Mouse (Mus musculus): ENCODE results near the gene Efcab7. TPM values are rescaled to one million over a fixed set of nuclear protein-coding genes. Genes with fewer than 3 reads are reported as not detected.

The Efcab7 gene
- polyA plus RNA-seq, 1 experiment: 18.3 TPM

DNA sequence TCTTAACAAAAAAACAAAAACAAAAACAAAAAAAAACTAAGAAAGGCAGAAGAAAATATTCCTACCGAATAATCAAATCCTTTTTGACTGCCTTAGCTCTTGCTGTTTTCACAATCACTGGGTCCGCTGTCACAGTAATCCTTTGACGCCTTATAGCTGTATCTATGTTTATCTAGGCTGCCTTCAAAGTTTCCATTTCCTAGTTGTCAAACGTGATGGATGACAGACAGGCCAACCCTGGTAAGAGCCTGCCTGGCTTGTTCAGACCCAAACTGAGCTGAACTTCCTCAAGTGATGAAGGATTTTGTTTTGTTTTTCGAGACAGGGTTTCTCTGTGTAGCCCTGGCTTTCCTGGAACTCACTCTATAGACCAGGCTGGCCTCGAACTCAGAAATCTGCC lies 99.5 kb downstream of the Efcab7 start:
- H3K4me1 ChIP-seq (ENCODE audit: control insufficient read depth, insufficient read depth, low read length): no peaks in the 10 kb centered on the region
- TF ChIP-seq CTCF (IDR thresholded peaks at IDR 0.05; ENCODE audit: borderline replicate concordance, insufficient read depth, low read length) (no peak), POLR2A (IDR thresholded peaks at IDR 0.05; ENCODE audit: low read depth, low read length) (no peak)
- no peak overlapping the region for H3K4me3 ChIP-seq (ENCODE audit: insufficient read depth, low read length)
- no peak overlapping the region for H3K27ac ChIP-seq (ENCODE audit: insufficient read depth, low read length)

DNA sequence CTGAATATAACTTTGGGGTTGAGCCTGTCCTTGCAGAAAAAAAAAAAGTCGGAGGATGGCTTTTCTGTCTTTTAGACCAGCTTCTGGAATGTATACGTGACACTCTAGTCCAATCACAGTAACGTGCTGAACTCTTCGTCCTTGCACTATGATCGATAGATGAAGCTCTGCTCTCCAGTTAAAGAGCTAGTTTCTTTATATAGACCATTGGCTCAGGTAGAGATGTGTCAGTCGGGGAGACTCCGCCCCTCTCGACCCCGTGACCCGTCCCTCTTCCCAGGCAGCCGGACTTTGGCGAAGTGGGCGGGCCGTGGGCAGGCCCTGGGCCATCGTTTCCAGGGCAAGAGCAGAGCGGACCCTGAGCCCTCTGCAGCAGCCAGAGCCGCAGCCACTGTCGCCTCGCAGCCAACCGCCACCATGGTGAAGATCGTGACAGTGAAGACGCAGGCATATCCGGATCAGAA lies 100.2 kb downstream of the Efcab7 start, which contains the start of gene Pgm1:
Gene Pgm1 (plus strand): TSS at position 266 of the 464 bp plus-strand sequence.
- TF ChIP-seq CTCF (IDR thresholded peaks at IDR 0.05; ENCODE audit: borderline replicate concordance, insufficient read depth, low read length) (no peak), POLR2A (IDR thresholded peaks at IDR 0.05; ENCODE audit: low read depth, low read length) (peak; percentile 84)

DNA sequence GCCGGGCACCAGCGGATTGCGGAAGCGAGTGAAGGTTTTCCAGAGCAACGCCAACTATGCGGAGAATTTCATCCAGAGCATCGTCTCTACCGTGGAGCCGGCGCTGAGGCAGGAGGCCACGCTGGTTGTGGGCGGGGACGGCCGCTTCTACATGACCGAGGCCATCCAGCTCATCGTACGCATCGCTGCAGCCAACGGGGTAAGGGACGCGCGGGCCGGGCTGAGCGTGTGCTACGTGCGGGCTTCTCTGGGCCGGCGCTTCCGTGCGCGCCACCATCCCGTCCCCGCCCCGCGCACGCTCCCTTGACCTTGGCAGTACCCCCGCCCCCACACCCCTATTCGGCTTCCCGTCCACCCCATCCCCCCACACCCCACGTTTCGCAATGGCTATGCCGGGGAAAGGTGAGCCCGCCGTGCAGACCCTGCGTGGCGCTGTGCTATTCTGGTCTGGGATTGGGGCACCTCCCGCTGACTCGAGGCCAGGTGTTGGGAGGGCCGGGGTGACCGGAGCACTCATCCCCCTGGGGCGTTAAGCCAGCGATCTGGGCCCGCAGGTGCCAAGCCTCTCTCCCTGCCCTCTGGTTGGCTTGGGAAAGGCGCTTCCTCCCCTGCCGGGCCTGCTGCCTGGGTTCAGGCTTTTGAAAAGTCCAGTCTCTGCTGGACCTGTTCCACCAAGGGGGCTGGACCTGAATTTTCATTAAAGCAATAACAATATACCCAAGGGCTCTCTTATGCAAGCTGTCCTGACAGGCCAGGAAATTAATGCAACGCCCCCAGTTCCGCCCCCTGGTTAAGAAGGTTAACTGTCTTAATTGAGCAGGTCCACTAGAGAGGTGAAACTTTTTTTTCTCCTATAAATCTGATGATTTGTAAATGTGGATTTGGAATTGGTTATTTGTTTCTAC lies 100.9 kb downstream of the Efcab7 start, which contains the start of gene Itgb3bp:
Gene Itgb3bp (minus strand): TSS at position 201 of the 905 bp plus-strand sequence.
- TF ChIP-seq CTCF (IDR thresholded peaks at IDR 0.05; ENCODE audit: borderline replicate concordance, insufficient read depth, low read length) (no peak), POLR2A (IDR thresholded peaks at IDR 0.05; ENCODE audit: low read depth, low read length) (peak; percentile 38; the same call in 1 of the 2 replicates)
- Histone ChIP-seq H3K4me1 (ENCODE audit: control insufficient read depth, insufficient read depth, low read length) (no peaks in the 10 kb centered on the region), H3K4me3 (ENCODE audit: insufficient read depth, low read length) (peak within 1 kb of the TSS; percentile 67), H3K27ac (ENCODE audit: insufficient read depth, low read length) (peak within 1 kb of the TSS; percentile 69)

More for the DNA sequence above, 100.2 kb downstream of the Efcab7 start, which contains the start of gene Pgm1:
- Histone ChIP-seq H3K4me1 (ENCODE audit: control insufficient read depth, insufficient read depth, low read length) (no peaks in the 10 kb centered on the region), H3K4me3 (ENCODE audit: insufficient read depth, low read length) (peak within 1 kb of the TSS; percentile 67), H3K27ac (ENCODE audit: insufficient read depth, low read length) (peak within 1 kb of the TSS; percentile 69)

DNA sequence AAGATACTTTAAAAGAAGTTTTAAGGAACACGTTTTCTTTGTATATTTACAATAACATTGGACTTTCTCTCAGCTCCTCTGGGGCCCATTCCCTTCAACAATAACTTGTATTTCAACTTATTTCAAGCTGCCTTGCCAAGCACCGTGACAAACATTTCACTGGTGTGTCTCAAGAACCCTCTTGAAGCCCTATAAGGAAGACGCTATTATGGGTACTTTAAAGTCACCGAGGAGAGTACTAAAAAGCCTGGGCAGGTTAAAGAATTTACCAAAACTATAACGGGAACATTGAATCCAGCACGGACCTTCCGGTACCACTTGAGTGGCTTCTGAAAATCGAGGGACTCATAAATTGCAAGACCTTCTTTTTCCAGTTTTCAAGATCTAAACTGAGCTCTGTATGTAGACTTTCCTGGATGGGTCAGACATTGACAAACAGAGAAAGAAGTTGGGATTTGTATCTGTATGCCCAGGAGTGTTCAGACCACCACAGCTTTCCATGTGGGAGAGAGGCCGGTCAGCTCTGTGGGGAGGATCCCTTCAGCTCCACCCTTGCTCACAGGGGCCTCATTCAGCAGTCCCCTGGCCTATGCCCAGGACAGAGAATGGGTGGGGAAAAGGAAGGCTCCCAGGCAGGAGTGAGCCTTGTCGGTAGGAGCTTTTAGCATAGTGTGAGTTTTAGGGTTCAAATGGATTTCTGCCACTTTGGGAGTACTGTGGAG lies 101.7 kb downstream of the Efcab7 start:
- Histone ChIP-seq H3K4me3 (ENCODE audit: insufficient read depth, low read length) (peak overlapping the region; percentile 67), H3K4me1 (ENCODE audit: control insufficient read depth, insufficient read depth, low read length) (no peaks in the 10 kb centered on the region), H3K27ac (ENCODE audit: insufficient read depth, low read length) (no peak overlapping the region)
- TF ChIP-seq CTCF (IDR thresholded peaks at IDR 0.05; ENCODE audit: borderline replicate concordance, insufficient read depth, low read length) (no peak), POLR2A (IDR thresholded peaks at IDR 0.05; ENCODE audit: low read depth, low read length) (no peak)

DNA sequence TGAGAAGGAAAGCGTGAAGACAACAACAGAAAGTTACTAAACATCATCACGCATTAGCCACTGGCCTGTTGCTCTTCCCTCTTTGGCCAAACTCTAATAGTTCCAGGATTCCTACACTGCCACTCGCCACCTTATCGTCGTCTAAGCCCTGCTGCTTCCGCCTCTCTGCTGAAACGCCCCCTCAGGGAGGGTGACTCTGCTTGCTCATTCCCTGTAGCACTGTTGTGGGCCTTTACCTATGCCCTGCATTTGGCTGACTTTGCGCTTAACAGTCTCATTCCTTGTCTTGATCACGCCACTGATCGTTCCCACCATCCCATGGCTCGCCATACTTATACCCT lies 102.2 kb downstream of the Efcab7 start:
- H3K27ac ChIP-seq (ENCODE audit: insufficient read depth, low read length): no peak overlapping the region
- no peak for TF ChIP-seq CTCF (IDR thresholded peaks at IDR 0.05; ENCODE audit: borderline replicate concordance, insufficient read depth, low read length)
- no peak for TF ChIP-seq POLR2A (IDR thresholded peaks at IDR 0.05; ENCODE audit: low read depth, low read length)
- no peaks in the 10 kb centered on the region for H3K4me1 ChIP-seq (ENCODE audit: control insufficient read depth, insufficient read depth, low read length)
- peak overlapping the region; percentile 67; the same call in 1 of the 2 replicates for H3K4me3 ChIP-seq (ENCODE audit: insufficient read depth, low read length)

DNA sequence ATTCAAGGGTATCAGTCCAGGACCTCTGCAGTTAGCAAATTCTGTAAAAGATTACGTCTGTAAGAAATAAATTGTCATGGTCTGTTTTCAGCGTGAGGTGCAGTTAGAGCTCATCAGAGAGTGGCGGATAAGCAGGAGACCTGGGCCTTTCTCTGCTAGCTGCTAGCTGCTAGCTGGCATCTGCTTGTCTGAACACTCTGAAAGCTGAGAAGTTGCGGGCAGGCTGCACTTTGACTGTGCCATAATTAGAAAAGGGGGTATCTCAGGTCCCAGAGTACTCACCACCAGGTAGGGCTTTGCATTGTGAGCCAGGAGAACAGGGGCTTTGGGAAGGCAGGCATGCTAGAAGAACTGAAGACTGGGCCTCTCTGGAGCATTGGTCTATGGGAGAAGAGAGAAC lies 102.8 kb downstream of the Efcab7 start:
- TF ChIP-seq POLR2A (IDR thresholded peaks at IDR 0.05; ENCODE audit: low read depth, low read length): no peak
- TF ChIP-seq CTCF (IDR thresholded peaks at IDR 0.05; ENCODE audit: borderline replicate concordance, insufficient read depth, low read length): no peak
- no peaks in the 10 kb centered on the region for H3K4me1 ChIP-seq (ENCODE audit: control insufficient read depth, insufficient read depth, low read length)

DNA sequence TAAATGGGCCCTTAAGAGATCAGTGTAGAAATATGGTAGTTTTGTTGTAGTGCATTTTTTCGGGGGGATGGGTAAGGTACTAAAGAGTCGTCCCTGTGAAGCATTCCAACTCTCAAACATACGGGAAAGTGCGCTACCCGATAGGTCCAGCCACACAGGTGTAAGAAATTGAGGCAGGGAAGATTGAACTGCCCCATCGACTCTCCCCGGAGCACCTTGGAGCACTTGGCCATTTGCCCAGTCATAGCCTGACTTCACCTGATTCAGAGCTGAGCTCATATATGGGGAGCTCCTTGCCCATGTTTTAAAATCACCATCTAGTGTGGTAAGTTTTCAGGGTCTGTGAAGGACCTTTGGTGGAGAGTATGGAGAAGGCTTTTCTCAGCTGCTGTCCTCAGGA lies 105.9 kb downstream of the Efcab7 start:
- no peak overlapping the region for H3K4me3 ChIP-seq (ENCODE audit: insufficient read depth, low read length)
- TF ChIP-seq CTCF (IDR thresholded peaks at IDR 0.05; ENCODE audit: borderline replicate concordance, insufficient read depth, low read length) (no peak), POLR2A (IDR thresholded peaks at IDR 0.05; ENCODE audit: low read depth, low read length) (no peak)
- H3K4me1 ChIP-seq (ENCODE audit: control insufficient read depth, insufficient read depth, low read length): no peaks in the 10 kb centered on the region
- H3K27ac ChIP-seq (ENCODE audit: insufficient read depth, low read length): no peak overlapping the region

More for the DNA sequence above, 102.8 kb downstream of the Efcab7 start:
- Histone ChIP-seq H3K27ac (ENCODE audit: insufficient read depth, low read length) (no peak overlapping the region), H3K4me3 (ENCODE audit: insufficient read depth, low read length) (no peak overlapping the region)

DNA sequence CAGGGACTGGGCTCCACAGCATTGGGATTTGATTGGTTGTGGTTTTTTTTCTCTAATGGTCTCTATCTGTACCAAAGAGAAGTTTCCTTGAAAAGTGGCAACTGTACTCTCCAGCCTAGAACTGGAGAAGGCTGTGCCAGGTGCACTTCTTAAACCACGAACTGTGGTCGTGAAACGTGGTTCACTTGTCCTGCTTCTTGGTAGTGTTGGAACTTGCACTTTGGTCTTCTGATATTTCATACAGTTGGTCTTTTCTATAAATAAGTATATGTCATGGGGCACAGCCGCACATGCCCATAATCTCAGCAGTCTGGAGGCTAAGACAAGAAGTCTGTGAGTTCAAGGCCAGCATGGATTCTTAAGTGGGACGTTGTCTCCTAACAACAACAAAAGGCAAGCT lies 107.3 kb downstream of the Efcab7 start:
- TF ChIP-seq CTCF (IDR thresholded peaks at IDR 0.05; ENCODE audit: borderline replicate concordance, insufficient read depth, low read length): no peak
- no peak for TF ChIP-seq POLR2A (IDR thresholded peaks at IDR 0.05; ENCODE audit: low read depth, low read length)
- Histone ChIP-seq H3K4me3 (ENCODE audit: insufficient read depth, low read length) (no peak overlapping the region), H3K4me1 (ENCODE audit: control insufficient read depth, insufficient read depth, low read length) (no peaks in the 10 kb centered on the region), H3K27ac (ENCODE audit: insufficient read depth, low read length) (no peak overlapping the region)

DNA sequence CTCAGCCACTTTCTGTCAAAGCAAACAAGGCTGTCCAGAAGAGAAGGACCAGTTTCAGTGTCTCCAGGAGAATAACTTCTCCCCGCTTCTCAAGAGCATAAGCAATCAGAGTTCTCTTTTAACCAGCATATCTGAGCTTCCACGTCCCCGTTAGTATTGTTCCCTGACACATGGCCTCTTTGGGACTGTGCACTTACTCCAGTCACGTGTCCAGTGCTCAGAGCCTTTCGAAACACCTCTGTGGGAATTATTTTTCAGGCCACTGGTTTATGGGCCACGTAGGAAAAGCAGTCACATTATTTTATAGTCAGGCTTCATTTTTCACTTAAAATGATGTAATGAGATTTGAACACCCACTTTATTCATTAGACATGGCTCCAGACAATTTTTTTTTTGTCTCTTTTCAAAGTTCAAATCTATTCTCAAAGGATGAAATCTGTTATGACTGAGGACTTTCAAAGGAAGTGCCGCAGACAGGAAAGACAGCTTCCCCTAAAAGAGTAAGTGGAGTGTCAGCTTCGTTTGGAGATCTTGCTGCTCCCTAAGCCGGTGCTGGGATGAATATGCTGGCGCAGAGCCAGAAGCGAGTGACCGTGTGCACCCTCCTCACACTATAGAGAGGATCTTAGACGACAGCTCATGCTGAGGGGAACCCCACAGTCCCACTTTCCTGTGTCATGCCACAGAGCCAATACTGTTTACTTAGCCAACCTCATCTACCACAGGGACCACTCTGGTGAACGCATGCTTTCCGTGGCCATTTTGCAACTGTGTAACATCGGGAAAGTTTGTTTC lies 110.9 kb downstream of the Efcab7 start:
- H3K4me3 ChIP-seq (ENCODE audit: insufficient read depth, low read length): no peak overlapping the region
- no peak overlapping the region for H3K27ac ChIP-seq (ENCODE audit: insufficient read depth, low read length)
- H3K4me1 ChIP-seq (ENCODE audit: control insufficient read depth, insufficient read depth, low read length): no peaks in the 10 kb centered on the region
- TF ChIP-seq CTCF (IDR thresholded peaks at IDR 0.05; ENCODE audit: borderline replicate concordance, insufficient read depth, low read length) (no peak), POLR2A (IDR thresholded peaks at IDR 0.05; ENCODE audit: low read depth, low read length) (no peak)
